Mouse (Mus musculus) stomach, postnatal 0 days (tissue): ENCODE data around the gene Ccl21a. TPM values are rescaled to one million over a fixed set of nuclear protein-coding genes. Genes with fewer than 3 reads are reported as not detected.
"Not testable (repeated sequence)": the region's sequence is repeated elsewhere in the genome, so short reads cannot be mapped to it uniquely, and the experiment has no call there.

Source experiments
- ATAC-seq: fragments of 200-750 bp; cut with Nextera tagmentation; 2 replicates; pipeline ENCODE4 v1.8.0; 2017; ENCODE audit not compliant: low FRiP score, low TSS enrichment
- DNase-seq: peaks from one replicate; pipeline ENCODE4 v3.0.0-alpha.2; 2016; ENCODE audit warnings: low spot score
- H3K27ac ChIP-seq: fragments of 300-500 bp; sonication (generic); replicated peaks from 2 replicates; pipeline ENCODE4 v1.5.1; 2014; ENCODE audit warnings: mild to moderate bottlenecking, control low read depth
- H3K27me3 ChIP-seq: fragments of 300-500 bp; sonication (generic); 2 replicates; pipeline ENCODE4 v1.6.1; 2014; ENCODE audit warnings: low read length; ENCODE audit not compliant: control insufficient read depth, insufficient read depth
- H3K36me3 ChIP-seq: fragments of 300-500 bp; sonication (generic); 2 replicates; pipeline ENCODE4 v1.6.1; 2014; ENCODE audit warnings: low read length, mixed read lengths; ENCODE audit not compliant: control insufficient read depth, insufficient read depth
- H3K4me1 ChIP-seq: fragments of 300-500 bp; sonication (generic); replicated peaks from 2 replicates; pipeline ENCODE4 v1.6.1; 2014; ENCODE audit warnings: antibody characterized with exemption; ENCODE audit not compliant: control insufficient read depth, insufficient read depth
- H3K4me2 ChIP-seq: fragments of 300-500 bp; sonication (generic); replicated peaks from 2 replicates; pipeline ENCODE4 v1.6.1; 2014; ENCODE audit warnings: low read depth, mild to moderate bottlenecking, control low read depth, moderate library complexity
- H3K4me3 ChIP-seq: fragments of 300-500 bp; sonication (generic); 2 replicates; pipeline ENCODE4 v1.5.1; 2014; ENCODE audit warnings: low read depth, low read length, control low read depth
- H3K9ac ChIP-seq: fragments of 300-500 bp; sonication (generic); 2 replicates; pipeline ENCODE4 v1.6.1; 2014; ENCODE audit warnings: mild to moderate bottlenecking, low read length, control low read depth, mixed read lengths
- H3K9me3 ChIP-seq: fragments of 300-500 bp; sonication (generic); 2 replicates; pipeline ENCODE4 v1.6.1; 2016; ENCODE audit warnings: low read length; ENCODE audit not compliant: control insufficient read depth
- WGBS: fragments of 180-500 bp; shearing (Covaris S2); extraction: QIAGEN DNeasy Blood & Tissue Kit; methylation state at CpG from one replicate; pipeline ENCODE4 v1.1.7; 2014; 5-methylcytosine and 5-hydroxymethylcytosine counted together
- polyA plus RNA-seq: library from polyadenylated mRNA; unstranded; fragments of >200 nt; fragmentation: Nextera tagmentation; extraction: Ambion mirVana; gene quantifications from 2 replicates; pipeline ENCODE4 v1.2.1, GENCODE M21; 2015

The Ccl21a gene
- polyA plus RNA-seq, result 30.2 and 31.7 TPM in 2 replicates

- not testable (repeated sequence) for H3K36me3 ChIP-seq, H3K9me3 ChIP-seq, H3K27ac ChIP-seq, H3K4me2 ChIP-seq, H3K4me1 ChIP-seq, DNase-seq, ATAC-seq, H3K4me3 ChIP-seq, H3K27me3 ChIP-seq, H3K9ac ChIP-seq
- no CpG with 5 or more reads among the region's 5 CpGs for WGBS
These were observed at the start of gene Ccl21a for GRCm38 (mm10) chr4:42773893-42774292. Gene Ccl21a, minus strand, starts transcription at chr4:42773993.

DNA sequence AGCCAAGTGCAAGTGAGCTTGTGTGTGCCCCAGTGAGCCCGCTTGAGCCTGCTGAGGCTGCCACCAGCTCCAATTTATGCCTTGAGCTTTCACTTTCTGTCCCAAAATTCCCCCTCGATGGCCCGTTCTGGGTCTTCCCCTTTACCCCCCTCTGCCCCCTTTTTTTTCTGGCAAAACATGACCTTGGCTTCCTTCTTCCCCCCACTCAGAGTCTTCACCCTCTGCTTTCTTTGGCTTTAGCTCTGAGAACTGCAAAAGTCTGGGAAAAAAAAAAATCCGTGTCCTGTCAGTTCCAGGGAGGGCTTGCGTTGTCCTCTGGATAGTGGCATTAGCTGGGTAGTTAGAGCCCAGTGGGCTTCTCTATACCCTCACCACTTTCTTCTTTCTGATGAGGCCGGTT is 17.3 kb downstream of the Ccl21a start, which contains the start of gene Ccl19:
Ccl19 (minus strand) TSS at position 101 of the 400 bp plus-strand sequence.
- H3K4me1 ChIP-seq, H3K9me3 ChIP-seq, H3K4me2 ChIP-seq, H3K27ac ChIP-seq, DNase-seq, H3K27me3 ChIP-seq, H3K36me3 ChIP-seq, H3K4me3 ChIP-seq, ATAC-seq, H3K9ac ChIP-seq: not testable (repeated sequence)
- no CpG with 5 or more reads among the region's 6 CpGs for WGBS

- H3K9me3 ChIP-seq, DNase-seq, H3K4me3 ChIP-seq, H3K27ac ChIP-seq, H3K4me1 ChIP-seq, H3K36me3 ChIP-seq, H3K27me3 ChIP-seq, H3K4me2 ChIP-seq, ATAC-seq, H3K9ac ChIP-seq: not testable (repeated sequence)
- no CpG with 5 or more reads among the region's 13 CpGs for WGBS
These were observed 38.5 kb downstream of the Ccl21a start, which contains the start of gene 4930578G10Rik for GRCm38 (mm10) chr4:42735245-42735644. Gene 4930578G10Rik, plus strand, starts transcription at chr4:42735545.

Other genes starting within 250 kb of the Ccl21a start
- not detected in 2 replicates for gene Fam205a2, start 245.8 kb downstream of the Ccl21a start, polyA plus RNA-seq
- gene Gm10591, start 161.8 kb downstream of the Ccl21a start, polyA plus RNA-seq, result 0.42 TPM in 1 of 2 replicates, not detected in the other
- 0.23 and 0.39 TPM in 2 replicates for gene Gm2564, start 144.3 kb downstream of the Ccl21a start, polyA plus RNA-seq
- not detected in 2 replicates for gene Ccl27b, start 118.7 kb downstream of the Ccl21a start, polyA plus RNA-seq
- gene Il11ra2, start 112.1 kb downstream of the Ccl21a start, polyA plus RNA-seq, result not detected in 2 replicates
- gene 4930578G10Rik, start 38.4 kb downstream of the Ccl21a start, polyA plus RNA-seq, result 0.17 TPM in 1 of 2 replicates, not detected in the other
- gene Ccl19, start 17.4 kb downstream of the Ccl21a start, polyA plus RNA-seq, result not detected in 2 replicates
- not detected in 2 replicates for gene Fam205a1, start 79.9 kb upstream of the Ccl21a start, polyA plus RNA-seq
- gene Gm12394, start 82.8 kb upstream of the Ccl21a start, polyA plus RNA-seq, result 0.07 and 0.12 TPM in 2 replicates
- gene Fam205c, start 100.2 kb upstream of the Ccl21a start, polyA plus RNA-seq, result 0.11 TPM in 2 replicates
- 6.1 and 6.5 TPM in 2 replicates for gene Phf24, start 142.7 kb upstream of the Ccl21a start, polyA plus RNA-seq
- 9.0 and 9.4 TPM in 2 replicates for gene Dnajb5, start 175.8 kb upstream of the Ccl21a start, polyA plus RNA-seq
- gene 1700022I11Rik, start 195.6 kb upstream of the Ccl21a start, polyA plus RNA-seq, result 0.41 and 0.46 TPM in 2 replicates
- 280 and 282 TPM in 2 replicates for gene Vcp, start 226.5 kb upstream of the Ccl21a start, polyA plus RNA-seq
- 7.0 and 7.7 TPM in 2 replicates for gene Fancg, start 236.5 kb upstream of the Ccl21a start, polyA plus RNA-seq